Mouse (Mus musculus): ENCODE measurements around the gene Pard3. TPM values are rescaled to one million over a fixed set of nuclear protein-coding genes. Genes with fewer than 3 reads are reported as not detected.
"Not testable (repeated sequence)": the region's sequence is repeated elsewhere in the genome, so short reads cannot be mapped to it uniquely, and the experiment has no call there.

Gene Pard3
- total RNA-seq, 2 experiments from 2014 or later, result not detected

DNA sequence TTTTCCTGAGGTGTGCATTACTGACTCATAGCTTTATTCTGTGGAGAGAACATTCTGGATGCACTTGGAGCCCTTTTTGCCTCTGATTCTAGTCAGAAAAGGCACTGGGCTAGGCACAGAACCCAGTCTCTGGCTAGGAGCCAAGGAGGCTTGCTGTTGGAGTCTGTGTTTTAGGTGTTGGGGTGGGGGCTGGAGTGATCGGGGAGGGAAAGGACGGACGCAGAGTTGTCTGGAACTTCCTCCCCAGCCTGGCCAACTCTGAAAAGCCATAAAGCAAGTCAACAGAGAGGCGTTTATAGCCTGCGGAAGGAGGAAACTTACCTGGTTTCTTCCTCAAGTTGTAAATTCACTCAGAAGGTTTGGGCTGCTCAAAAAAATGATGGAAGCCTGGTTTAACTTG, 70.6 kb downstream of the Pard3 start:
- no peak for ATAC-seq (replicated peaks; ENCODE audit: poor library complexity)

DNA sequence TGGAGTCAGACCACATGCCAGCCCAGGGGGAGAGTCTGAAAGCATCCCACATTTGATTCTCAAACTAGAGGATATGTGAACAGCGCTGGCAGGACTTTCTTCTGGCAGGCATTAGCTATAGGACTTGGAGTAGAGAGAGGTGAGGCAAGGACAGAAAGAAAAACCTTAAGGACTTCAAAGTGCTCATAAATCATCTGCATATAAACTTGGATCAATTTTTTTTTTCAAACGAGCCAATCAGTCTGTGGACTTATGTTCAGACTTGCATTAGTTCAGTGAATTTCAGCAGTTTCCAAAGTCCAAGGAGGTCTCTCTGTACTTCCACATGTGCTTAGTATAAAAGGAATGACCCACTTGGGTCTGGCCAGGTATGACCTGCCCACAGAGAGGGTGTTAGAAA, 72.5 kb downstream of the Pard3 start:
- ATAC-seq (replicated peaks; ENCODE audit: poor library complexity), result no peak

DNA sequence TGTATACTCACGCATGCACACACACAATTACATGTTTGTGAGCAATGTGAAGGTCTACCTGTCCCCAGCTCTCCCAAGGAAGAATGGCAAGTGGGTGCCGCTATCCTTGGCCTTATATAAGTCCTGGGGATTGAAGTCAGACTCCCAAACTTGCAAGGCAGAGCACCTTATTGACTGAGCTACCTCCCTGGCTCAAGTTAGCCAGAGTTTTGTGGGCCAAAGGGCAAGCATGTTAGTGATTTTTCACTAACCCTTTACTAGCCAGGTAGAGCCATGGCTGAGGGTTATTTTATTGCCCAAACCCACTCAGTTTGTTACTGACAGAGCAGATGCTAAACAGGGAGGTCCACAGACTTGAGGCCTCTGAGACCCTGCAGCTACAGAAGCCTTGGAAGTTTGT, 73.1 kb downstream of the Pard3 start:
- ATAC-seq (replicated peaks; ENCODE audit: poor library complexity), result no peak

DNA sequence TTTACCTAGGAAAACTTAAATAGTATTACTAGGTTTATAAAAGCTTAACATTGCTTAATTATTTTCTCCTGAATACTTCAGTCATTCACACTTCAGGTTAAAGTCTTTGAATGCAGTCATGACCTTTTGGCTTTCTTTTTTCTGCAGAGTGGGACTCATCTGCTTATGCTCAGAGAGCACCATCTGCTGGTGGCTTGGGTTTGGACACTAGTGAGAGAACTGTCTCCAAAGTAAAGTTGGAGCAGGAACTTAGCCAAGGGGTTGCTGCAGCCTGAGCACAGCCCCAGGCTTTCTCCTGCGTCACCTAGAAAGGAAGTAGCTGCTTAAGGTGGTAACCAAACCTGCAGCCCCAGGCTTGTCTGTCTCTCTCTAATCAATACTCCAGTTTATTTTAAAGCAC, 75.5 kb downstream of the Pard3 start:
- peak; percentile 87 for ATAC-seq (replicated peaks; ENCODE audit: poor library complexity)

DNA sequence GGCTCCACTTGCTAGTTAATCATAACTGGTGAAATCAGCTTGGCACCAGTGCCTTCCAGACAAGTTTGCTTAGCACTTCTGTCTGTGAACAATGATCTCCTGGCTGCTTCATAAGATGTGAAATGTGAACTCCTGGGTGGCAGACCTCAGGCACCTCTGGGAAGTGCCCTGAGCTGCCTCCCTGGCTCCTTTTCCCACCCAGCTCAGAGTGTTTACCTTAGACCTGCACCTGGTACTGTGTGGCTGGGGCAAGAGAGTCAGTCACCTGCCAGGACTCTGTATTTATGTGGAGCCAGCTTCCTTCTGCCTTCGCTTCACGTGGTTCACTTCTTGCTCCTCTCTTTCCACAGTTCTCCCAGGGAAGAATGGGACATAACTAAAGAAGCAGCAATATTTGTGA, 77.3 kb downstream of the Pard3 start:
- ATAC-seq (replicated peaks; ENCODE audit: poor library complexity), result no peak

DNA sequence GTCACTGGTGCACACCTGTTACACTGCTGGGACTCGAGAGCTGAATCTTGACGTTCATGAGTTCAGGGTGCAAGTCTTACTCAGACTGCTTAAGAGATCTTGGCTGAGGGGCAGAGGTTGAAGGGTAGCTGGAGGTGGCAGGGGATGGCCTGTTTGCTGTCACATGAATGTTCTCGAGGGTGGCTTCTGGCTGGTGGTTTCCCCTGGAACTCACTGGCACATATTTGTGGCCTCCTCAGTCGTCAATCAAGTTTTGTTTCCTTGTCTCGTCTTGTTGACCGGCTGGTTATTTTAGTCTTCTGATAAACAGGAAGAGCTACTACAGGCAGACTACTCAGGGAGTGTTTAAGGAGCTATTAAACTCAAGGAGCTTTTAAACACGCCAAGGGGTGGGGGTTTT, 79.9 kb downstream of the Pard3 start:
- ATAC-seq (replicated peaks; ENCODE audit: poor library complexity), result no peak

DNA sequence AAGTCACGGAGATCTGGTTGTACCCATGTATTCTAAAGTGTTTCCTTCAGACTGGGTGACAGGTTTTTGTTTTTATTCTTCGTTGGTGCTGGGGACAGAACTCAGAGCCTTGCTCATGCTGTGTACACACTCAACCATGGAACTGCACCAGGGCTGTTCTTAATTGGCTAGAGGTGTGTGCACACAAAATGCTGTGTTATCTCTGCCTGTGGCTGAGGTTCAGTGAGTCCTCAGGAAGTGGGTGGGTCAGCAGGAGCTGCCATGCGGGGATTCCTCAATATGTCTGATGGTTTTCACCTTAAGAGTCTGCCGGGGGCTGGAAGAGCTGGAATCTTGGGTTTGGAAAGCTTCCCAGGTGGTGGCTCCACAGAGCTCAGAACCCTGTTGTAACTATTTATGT, 80.9 kb downstream of the Pard3 start:
- no peak; the same call in 1 of the 2 replicates for ATAC-seq (replicated peaks; ENCODE audit: poor library complexity)

DNA sequence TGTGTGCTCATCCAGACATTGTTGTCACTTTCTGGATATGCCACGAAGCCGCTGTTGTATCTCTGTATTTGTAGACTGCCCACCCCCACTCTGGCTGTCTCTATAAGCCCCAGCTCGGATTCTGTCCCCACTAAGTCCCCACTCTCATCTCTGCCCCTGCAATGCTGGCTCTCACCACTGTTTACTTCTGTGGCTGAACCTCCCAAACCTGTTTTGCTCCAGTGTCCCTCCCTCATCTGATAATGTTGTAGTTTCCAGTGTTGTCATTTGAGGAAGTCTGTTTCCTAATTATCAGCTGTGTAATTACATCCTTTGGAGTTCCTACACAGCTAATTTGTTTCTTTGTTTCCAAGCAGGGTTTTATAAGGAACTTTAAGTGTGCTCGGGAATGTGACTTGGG, 81.4 kb downstream of the Pard3 start:
- peak; percentile 35; the same call in 1 of the 2 replicates for ATAC-seq (replicated peaks; ENCODE audit: poor library complexity)

DNA sequence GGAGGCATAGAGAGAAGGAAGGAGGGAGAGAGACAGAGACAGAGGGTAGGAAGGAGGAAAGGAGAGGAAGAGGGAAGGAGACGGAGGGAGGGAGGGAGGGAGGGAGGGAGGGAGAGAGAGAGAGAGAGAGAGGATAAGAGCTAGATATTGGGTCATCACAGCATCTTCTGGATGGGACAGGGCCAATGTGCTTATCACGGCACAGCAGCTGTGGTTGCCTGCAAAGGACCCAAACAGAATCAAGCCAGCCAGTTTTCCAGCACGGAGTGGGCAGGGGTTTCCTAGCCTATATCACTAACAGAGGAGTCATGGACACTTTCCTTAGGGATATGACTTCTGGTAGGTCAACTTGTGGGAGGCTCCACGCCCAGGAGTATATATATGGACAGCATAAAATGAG, 82.4 kb downstream of the Pard3 start:
- ATAC-seq (replicated peaks; ENCODE audit: poor library complexity), result peak; percentile 51; the same call in 1 of the 2 replicates

DNA sequence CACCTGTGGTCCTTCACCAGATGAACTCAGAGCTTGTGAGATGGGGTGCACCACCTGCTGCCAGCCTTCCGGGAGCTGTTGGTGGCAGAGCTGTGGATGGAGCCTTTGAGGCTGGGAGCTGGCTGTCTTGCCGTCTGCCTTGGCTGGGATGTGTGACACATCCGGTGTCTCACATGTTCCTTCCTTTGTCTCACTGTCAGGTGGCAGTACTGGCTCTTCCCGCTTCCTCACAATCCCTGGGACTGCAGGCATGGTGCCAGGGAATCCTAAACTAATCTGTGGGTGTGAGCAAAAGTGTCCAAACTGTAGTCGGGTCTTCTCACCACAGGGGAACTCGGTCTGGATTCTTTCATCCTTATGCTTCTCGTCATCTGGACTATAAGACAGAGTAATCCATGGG, 85.1 kb downstream of the Pard3 start:
- no peak for ATAC-seq (replicated peaks; ENCODE audit: poor library complexity)

DNA sequence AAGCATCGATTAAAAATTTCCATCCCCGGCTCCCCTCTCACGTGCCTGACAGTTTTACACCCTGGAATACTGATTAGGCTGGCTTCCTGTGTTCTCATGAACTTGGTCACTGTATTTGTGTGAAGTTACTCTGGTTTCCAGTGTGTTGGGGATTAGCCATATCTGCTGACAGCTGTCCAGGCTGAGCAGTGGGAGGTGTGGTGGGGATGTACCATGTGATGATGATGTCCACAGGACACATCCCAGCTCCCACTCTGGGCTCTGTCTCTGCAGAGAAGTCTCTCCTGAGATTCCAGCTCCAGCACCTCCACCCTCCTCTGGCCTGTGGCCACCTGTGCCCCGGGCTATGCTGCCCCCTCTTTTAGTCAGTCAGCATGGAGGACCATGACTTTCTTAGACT, 87.0 kb downstream of the Pard3 start:
- ATAC-seq (replicated peaks; ENCODE audit: poor library complexity), result no peak

DNA sequence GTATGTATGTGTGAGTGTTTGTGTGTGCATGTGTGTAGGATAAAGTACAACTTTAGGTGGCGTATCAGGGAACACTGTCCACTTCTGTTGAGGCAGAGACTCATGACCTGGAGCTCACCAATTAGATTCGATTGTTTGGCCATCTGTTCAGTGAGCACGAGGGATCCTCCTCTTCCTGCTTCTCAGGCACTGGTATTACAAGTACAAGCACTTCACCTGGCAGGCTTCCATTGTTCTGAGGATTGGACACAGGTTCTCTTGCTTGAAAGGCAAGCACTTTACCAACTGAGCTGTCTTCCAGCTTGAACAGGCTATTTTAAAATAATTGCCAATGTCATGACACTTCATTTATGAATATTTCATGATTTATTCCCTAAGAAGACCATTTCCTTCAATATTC, 88.0 kb downstream of the Pard3 start:
- ATAC-seq (replicated peaks; ENCODE audit: poor library complexity), result no peak

DNA sequence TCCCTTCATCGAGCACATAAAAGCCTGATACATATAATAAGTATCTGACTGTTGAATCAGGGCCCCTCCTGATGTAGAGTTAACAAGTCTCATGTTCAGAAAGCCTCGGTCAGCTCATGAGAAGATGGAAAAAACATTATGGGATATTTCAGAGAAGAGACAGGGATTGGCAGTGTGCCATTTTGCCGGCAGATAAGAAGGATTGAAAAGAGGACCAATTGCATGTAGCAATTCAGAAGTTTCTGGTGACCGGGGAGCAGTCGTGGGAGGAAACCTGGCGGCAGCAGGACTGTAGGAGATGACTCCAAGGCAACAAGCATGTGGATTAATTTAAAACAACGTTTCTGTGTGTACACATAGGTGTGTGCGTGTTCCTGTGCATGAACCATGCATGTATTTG, 93.4 kb downstream of the Pard3 start:
- no peak for ATAC-seq (replicated peaks; ENCODE audit: poor library complexity)

DNA sequence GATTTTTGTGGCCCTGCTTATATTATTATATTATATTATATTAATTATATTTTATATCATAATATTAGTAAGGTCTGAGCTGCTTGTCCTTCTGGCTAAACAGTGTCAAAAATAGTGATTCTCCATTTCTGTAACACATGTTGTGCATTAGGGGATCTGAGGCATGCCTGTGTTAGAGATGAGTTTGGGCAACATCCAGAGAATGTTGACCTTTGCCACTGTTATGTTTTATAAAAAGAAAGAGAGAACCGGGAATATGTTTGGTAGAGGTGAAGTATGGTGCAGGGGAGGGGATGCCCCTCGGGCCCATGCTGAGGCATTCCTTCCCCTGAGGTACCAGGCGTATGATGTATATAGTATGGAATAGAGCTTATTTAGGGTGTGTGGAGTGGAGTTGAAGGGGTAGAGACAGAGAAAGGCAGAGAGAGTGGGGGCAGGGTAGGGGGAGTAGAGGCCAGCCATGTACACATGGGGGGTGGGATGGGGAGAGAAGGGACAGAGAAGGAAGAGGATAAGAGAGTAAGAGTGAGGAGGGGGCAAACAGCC, 95.8 kb downstream of the Pard3 start:
- no peak for ATAC-seq (replicated peaks; ENCODE audit: poor library complexity)

DNA sequence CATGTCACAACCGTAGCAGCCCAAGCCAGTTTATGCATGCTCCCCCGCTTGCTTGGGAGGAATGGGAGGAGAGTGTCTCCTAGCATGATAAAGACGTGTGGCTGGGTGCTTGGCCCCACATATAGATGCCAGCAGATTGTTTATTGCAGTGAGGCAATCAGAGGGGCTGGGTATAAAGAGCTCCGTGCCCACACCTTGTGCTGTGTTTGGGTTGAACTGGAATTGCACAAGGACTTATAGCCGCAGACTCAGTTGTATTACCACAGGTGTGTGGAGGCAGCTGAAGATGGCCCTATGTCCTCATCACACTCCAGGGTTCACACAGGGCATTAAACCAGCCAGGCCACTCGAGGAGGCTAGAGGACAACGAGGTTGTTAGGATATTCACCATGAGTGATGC, 98.2 kb downstream of the Pard3 start:
- ATAC-seq (replicated peaks; ENCODE audit: poor library complexity), result no peak

DNA sequence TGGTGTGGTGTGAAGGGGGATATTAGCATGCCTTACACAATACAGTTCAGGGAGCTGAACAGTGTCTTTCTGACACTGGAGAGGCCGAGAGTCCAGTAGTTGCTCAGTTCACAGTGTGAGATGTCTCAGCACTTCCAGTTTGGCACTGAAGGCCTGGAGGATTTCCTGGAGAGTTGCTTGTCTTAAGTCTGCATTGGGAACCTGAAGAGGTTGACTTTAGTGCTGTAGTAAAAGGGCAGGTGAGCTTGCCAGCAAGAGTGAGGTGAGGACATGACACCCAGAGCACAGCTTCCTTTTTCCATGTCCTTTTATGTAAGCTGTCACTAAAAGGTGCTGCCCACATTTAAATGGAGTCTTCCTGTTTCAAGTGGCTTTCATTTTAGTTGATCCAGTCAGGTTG, 99.1 kb downstream of the Pard3 start:
- ATAC-seq (replicated peaks; ENCODE audit: poor library complexity), result no peak

DNA sequence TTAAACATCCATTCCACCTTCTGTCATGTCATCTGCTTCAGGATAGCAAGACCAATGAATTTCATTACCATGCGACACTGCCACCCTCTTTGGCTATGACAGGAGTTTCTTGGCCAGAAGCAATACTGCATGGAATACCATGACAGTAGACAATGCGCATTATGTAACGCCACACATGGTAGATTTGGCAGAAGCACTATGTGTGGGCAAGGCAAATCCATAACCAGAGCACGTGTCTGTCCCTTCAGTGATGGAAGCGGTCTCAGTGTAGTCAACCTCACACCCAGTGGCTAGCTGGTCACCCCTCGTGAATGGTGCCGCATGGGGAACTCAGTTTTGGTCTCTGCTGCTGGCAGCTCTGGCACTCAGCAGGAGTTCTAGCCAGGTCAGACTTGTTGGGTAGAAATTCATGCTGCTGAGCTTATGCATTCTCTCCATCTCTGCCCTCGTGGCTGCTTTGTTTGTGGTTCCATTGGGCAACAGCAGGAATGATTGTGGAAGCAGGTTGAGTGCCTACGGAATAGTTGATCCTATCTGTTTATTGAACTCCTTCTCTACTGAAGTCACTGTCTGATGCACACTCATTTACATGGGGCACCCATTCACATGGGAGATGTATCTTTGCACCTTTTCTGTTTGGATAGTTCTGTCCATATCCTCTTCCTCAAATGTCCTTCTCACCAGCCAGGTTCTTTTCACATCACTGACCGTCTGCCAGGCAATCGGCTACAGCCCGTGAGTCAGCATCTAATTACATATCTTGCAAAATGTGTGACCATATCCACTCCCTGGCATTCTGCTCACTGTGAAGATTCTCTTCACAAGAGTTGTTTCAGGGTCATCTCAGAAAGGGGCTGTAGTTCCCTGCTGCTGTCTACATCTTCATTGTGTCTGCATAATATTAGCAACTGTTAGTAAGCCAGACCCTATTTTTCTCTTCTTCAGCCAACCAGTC, 100.9 kb downstream of the Pard3 start:
- no peak for ATAC-seq (replicated peaks; ENCODE audit: poor library complexity)

DNA sequence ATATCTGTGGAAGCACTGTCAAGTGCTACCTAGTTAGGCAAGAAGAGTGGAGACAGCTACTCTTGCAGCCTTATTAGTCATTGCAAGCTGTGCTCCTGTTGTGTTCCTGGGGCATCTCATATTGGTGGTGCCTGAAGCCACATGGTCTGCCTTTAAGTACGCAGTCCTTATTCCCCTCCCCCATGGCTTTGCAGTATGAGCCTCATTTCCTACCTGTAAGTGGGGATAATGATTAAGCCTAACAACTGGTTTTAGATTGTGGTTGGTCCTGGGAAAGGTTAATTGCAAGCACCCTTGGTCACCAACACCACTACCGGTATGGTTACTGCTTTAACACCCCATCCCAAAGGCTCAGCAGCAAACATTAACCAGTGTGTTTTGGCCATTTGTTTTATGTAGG, 104.8 kb downstream of the Pard3 start:
- ATAC-seq (replicated peaks; ENCODE audit: poor library complexity), result no peak

DNA sequence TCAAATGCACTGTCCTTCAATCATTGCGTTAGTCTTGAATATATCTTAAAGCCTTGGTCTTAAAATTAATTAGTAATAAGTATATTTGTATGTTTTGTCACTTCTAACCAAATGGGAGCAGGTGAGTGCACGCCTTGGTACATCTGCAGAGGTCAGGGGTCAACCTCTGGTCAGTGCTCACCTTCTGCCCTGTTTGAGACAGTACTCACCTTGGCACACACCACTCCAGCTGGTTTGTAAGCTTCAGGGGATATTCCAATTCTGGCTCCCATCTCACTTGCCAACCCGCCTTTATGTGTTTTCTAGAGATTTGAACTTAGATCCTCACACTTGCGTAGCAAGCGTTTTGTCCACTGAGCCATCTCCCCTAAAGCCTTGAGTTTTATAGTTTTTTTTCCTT, 105.7 kb downstream of the Pard3 start:
- no peak for ATAC-seq (replicated peaks; ENCODE audit: poor library complexity)

DNA sequence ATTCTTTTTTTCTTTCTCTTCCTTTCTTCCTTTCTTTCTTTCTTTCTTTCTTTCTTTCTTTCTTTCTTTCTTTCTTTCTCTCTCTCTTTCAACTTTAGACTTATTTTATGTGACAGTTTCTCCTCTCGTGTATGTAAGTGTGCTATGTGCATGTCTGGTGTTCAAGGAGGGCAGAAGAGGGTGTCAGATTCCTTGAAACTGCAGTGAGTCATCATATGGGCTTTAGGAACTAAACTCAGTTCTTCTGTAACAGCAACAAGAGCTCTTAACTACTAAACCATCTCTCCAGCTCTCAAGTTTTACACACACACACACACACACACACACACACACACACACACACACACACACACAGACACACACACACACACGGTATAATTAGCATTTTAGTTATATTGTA, 106.7 kb downstream of the Pard3 start:
- ATAC-seq (replicated peaks; ENCODE audit: poor library complexity), result not testable (repeated sequence)

DNA sequence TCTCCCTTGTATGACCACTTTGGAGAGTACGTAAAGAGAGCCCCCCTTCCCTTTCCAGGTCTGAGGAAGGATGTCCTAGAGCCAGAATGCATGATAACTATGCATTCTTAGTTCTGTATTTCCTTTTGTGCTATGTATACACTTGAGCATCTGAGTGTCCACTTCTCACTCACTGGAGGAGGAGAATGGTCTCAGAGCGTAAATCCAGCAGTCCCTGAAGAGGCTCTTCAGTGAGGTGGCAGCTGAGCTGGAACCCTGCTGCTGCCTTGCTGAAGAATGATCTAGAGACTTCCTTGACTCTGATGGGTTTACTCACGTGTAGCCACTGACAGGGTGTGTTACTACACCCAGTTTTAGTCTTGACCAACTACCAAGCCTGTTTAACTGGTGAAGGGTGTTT, 107.2 kb downstream of the Pard3 start:
- ATAC-seq (replicated peaks; ENCODE audit: poor library complexity), result no peak

DNA sequence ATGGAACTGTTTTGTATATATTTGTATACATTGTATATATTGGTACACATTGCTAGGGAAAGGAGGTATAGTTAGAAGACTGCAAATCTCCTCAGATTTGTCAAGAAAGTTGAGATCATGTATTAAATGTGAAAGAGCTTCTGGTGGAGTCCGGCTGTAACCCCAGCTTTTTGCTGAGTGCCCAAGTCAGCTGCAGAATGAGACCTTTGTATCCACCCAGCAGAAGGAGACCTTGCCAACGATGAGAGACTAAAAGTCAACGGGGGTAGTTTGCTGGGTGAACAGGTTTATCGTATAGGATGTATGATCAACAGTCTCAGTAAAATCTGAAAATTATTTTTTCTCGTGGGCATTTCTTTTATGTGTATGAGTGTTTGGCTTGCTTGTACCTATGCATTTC, 109.8 kb downstream of the Pard3 start:
- no peak for ATAC-seq (replicated peaks; ENCODE audit: poor library complexity)

DNA sequence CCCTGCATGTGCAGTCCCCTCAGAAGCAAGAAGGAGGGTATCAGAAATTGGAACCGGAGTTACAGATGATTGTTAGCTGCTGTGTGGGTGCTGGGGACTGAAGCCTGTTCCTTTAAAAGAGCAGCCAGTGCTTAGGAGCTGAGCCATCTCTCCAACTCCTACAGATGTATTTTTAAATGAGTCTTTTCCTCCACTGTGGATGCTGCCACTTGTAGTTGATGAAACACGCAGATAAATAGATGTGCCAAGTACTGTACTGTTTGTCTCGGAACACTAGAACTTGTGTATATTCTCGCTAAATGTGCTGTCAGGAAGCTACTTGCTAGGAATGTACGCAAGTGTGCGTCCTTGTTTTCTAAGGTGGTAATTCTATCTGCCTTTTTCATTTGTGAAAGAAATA, 110.7 kb downstream of the Pard3 start:
- ATAC-seq (replicated peaks; ENCODE audit: poor library complexity), result no peak

Measured in megakaryocyte progenitor cell, adult 5-6 weeks (primary cell).